Mouse (Mus musculus) CH12.LX (cell line): ENCODE results near the gene Arhgef10l. TPM values are rescaled to one million over a fixed set of nuclear protein-coding genes. Genes with fewer than 3 reads are reported as not detected.

ENCODE experiments used
- DNase-seq: peaks from one replicate; pipeline ENCODE4 v3.0.0-alpha.2; 2013; ENCODE audit errors: extremely low read depth
- H3K27ac ChIP-seq: 2 replicates; pipeline ENCODE4 v1.5.1; 2012; ENCODE audit warnings: low read depth, mild to moderate bottlenecking, control low read depth, moderate library complexity; ENCODE audit not compliant: insufficient read depth
- H3K27me3 ChIP-seq: replicated peaks from 2 replicates; pipeline ENCODE3; 2012; ENCODE audit warnings: inconsistent platforms
- H3K36me3 ChIP-seq, 2 experiments: replicated peaks in 1 of 2; 2 replicates each; pipeline versions ENCODE3 to v1.6.1; 2012; ENCODE audit warnings: inconsistent platforms in 1 of 2, low read length in 1 of 2, mild to moderate bottlenecking in 1 of 2, mixed read lengths in 1 of 2, moderate library complexity in 1 of 2; ENCODE audit not compliant: control insufficient read depth in 1 of 2, insufficient read depth in 1 of 2
- H3K4me1 ChIP-seq, 2 experiments: 2 replicates each; pipeline ENCODE4 v1.6.1; 2012; ENCODE audit warnings: inconsistent platforms in 1 of 2, moderate library complexity in 1 of 2; ENCODE audit not compliant: insufficient read depth in 2 of 2, control insufficient read depth in 1 of 2
- H3K4me2 ChIP-seq: 2 replicates; pipeline ENCODE4 v1.6.1; 2012; ENCODE audit warnings: low read depth, mild to moderate bottlenecking, control low read depth; ENCODE audit not compliant: poor library complexity, insufficient read depth, severe bottlenecking
- H3K4me3 ChIP-seq, 3 experiments: fragments of 150-350 bp in 1 of 3; sonication (generic) in 1 of 3; replicated peaks in 1 of 3; 2 replicates each; pipeline versions ENCODE3 to v1.5.1; 2011 to 2012; ENCODE audit warnings: low read depth in 2 of 3, low read length in 2 of 3, mild to moderate bottlenecking in 2 of 3, moderate library complexity in 2 of 3, control low read depth in 1 of 3, improper control_type of control experiment in 1 of 3, inconsistent platforms in 1 of 3, mixed read lengths in 1 of 3; ENCODE audit not compliant: poor library complexity in 1 of 3
- H3K79me2 ChIP-seq: replicated peaks from 2 replicates; pipeline ENCODE4 v1.6.1; 2012; ENCODE audit warnings: mild to moderate bottlenecking, moderate library complexity; ENCODE audit not compliant: control insufficient read depth, poor library complexity, insufficient read depth, severe bottlenecking; ENCODE audit errors: extremely low read depth
- H3K9ac ChIP-seq: 2 replicates; pipeline ENCODE4 v1.6.1; 2012; ENCODE audit warnings: low read depth, mild to moderate bottlenecking, control low read depth, moderate library complexity; ENCODE audit not compliant: insufficient read depth
- H3K9me3 ChIP-seq: replicated peaks from 2 replicates; pipeline ENCODE3; 2012; ENCODE audit warnings: low read length, inconsistent platforms, mixed read lengths
- CHD1 ChIP-seq: IDR thresholded peaks from 2 replicates; pipeline ENCODE4 v1.6.1; 2012; ENCODE audit warnings: low read depth, low read length, improper control_type of control experiment, inconsistent platforms
- CHD2 ChIP-seq: IDR thresholded peaks from 2 replicates; pipeline ENCODE4 v1.6.1; 2011; ENCODE audit warnings: low read length, improper control_type of control experiment
- CTCF ChIP-seq, 2 experiments: IDR thresholded peaks in 1 of 2; conservative IDR thresholded peaks in 1 of 2; 2 replicates each; pipeline ENCODE4 v1.5.1; 2011 to 2012; ENCODE audit warnings: low read depth in 2 of 2, low read length in 2 of 2, improper control_type of control experiment in 1 of 2, inconsistent platforms in 1 of 2, mild to moderate bottlenecking in 1 of 2, moderate library complexity in 1 of 2
- ELF1 ChIP-seq: IDR thresholded peaks from 2 replicates; pipeline ENCODE4 v1.6.1; 2014; ENCODE audit warnings: low read depth, mild to moderate bottlenecking, inconsistent platforms, low read length, improper control_type of control experiment
- ETS1 ChIP-seq: conservative IDR thresholded peaks from 2 replicates; pipeline ENCODE4 v1.6.1; 2012; ENCODE audit warnings: low read depth, mild to moderate bottlenecking, inconsistent platforms, low read length, improper control_type of control experiment, moderate library complexity
- JUN ChIP-seq: IDR thresholded peaks from 2 replicates; pipeline ENCODE4 v1.6.1; 2011; ENCODE audit warnings: low read depth, mild to moderate bottlenecking, low read length, improper control_type of control experiment, moderate library complexity; ENCODE audit not compliant: insufficient read depth
- KAT2A ChIP-seq: IDR thresholded peaks from 2 replicates; pipeline ENCODE4 v1.6.1; 2012; ENCODE audit warnings: low read length, improper control_type of control experiment, inconsistent platforms; ENCODE audit not compliant: insufficient replicate concordance
- MAFK ChIP-seq: IDR thresholded peaks from 2 replicates; pipeline ENCODE4 v1.6.1; 2011; ENCODE audit warnings: low read length, improper control_type of control experiment; ENCODE audit not compliant: insufficient replicate concordance
- MEF2A ChIP-seq: IDR thresholded peaks from 2 replicates; pipeline ENCODE4 v1.6.1; 2014; ENCODE audit warnings: low read depth, mild to moderate bottlenecking, inconsistent platforms, low read length, improper control_type of control experiment, borderline replicate concordance
- MYC ChIP-seq: IDR thresholded peaks from 2 replicates; pipeline ENCODE4 v1.6.1; 2011; ENCODE audit warnings: low read depth, mild to moderate bottlenecking, improper control_type of control experiment, low read length
- PAX5 ChIP-seq: IDR thresholded peaks from 2 replicates; pipeline ENCODE4 v1.6.1; 2012; ENCODE audit warnings: low read length, inconsistent platforms, mixed read lengths
- POLR2A ChIP-seq: IDR thresholded peaks from 2 replicates; pipeline ENCODE4 v1.6.1; 2011; ENCODE audit warnings: low read depth, mild to moderate bottlenecking, improper control_type of control experiment, low read length
- POLR2AphosphoS2 ChIP-seq: IDR thresholded peaks from 2 replicates; pipeline ENCODE4 v1.6.1; 2011; ENCODE audit warnings: low read depth, low read length, improper control_type of control experiment
- RAD21 ChIP-seq: IDR thresholded peaks from 2 replicates; pipeline ENCODE4 v1.6.1; 2011; ENCODE audit warnings: low read depth, mild to moderate bottlenecking, low read length, improper control_type of control experiment, moderate library complexity
- SMC3 ChIP-seq: IDR thresholded peaks from 2 replicates; pipeline ENCODE4 v1.6.1; 2011; ENCODE audit warnings: low read depth, low read length, improper control_type of control experiment
- TBP ChIP-seq: conservative IDR thresholded peaks from 2 replicates; pipeline ENCODE4 v1.6.1; 2011; ENCODE audit warnings: low read depth, low read length, improper control_type of control experiment
- UBTF ChIP-seq: IDR thresholded peaks from 2 replicates; pipeline ENCODE4 v1.6.1; 2012; ENCODE audit warnings: low read depth, mild to moderate bottlenecking, inconsistent platforms, low read length, improper control_type of control experiment, moderate library complexity
- USF1 ChIP-seq: IDR thresholded peaks from 2 replicates; pipeline ENCODE4 v1.6.1; 2014; ENCODE audit warnings: low read depth, mild to moderate bottlenecking, inconsistent platforms, low read length, improper control_type of control experiment
- ZKSCAN1 ChIP-seq: IDR thresholded peaks from 2 replicates; pipeline ENCODE4 v1.6.1; 2012; ENCODE audit warnings: low read depth, inconsistent platforms, low read length, improper control_type of control experiment, borderline replicate concordance
- dilution Hi-C: fragments of 300-500 bp; cut with MboI; formaldehyde crosslinking; loops from 2 replicates; pipeline ENCODE4 v1.14.3; 2020; ENCODE audit warnings: low sequenced_read_pairs; ENCODE audit not compliant: extremely low pct_unique_long_range_greater_than_20kb, extremely low pct_ligation_motif_present
- in situ Hi-C: fragments of 300-500 bp; cut with MboI; formaldehyde crosslinking; loops from 3 replicates; pipeline ENCODE4 v1.14.3; 2019; ENCODE audit warnings: low sequenced_read_pairs, low pct_ligation_motif_present, low pct_unique_long_range_greater_than_20kb, mixed read lengths
- polyA plus RNA-seq: library from polyadenylated mRNA; unstranded; fragments of >175 nt; gene quantifications from 2 replicates; pipeline ENCODE4 v1.2.1, GENCODE M21; 2012; ENCODE audit warnings: low read depth; ENCODE audit not compliant: insufficient read length
- total RNA-seq, 2 experiments: library from RNA; depleted of rRNA; stranded (reverse); fragments of 300-350 nt in 1 of 2; fragments of >200 nt in 1 of 2; gene quantifications; 2 replicates each; pipeline ENCODE4 v1.2.3; 2012 to 2014

Arhgef10l gene
- total and polyA plus RNA-seq, 3 experiments, result 4.5 to 15.8 (median 10.2) TPM

- no peak overlapping the region for H3K27ac ChIP-seq
- in situ Hi-C loops (no loop called here), dilution Hi-C loops (no loop called here)
- peaks cover 41% of the 10 kb centered on the region for H3K27me3 ChIP-seq
- no peaks in the 10 kb centered on the region for H3K79me2 ChIP-seq
- peaks cover 6% of the 10 kb centered on the region for H3K9me3 ChIP-seq
- H3K4me1 ChIP-seq, result no peaks in the 10 kb centered on the region
- no peaks in the 10 kb centered on the region for H3K36me3 ChIP-seq
- H3K4me3 ChIP-seq, result no peak overlapping the region
- no peak for DNase-seq
- peak; percentile 39 for TF ChIP-seq RAD21
- TF ChIP-seq TBP, result no peak
- no peak for TF ChIP-seq CHD1
- TF ChIP-seq JUN, result no peak
- TF ChIP-seq ZKSCAN1, result no peak
- TF ChIP-seq MAFK, result no peak
- TF ChIP-seq ELF1, result no peak
- TF ChIP-seq MYC, result no peak
- no peak for TF ChIP-seq ETS1
- TF ChIP-seq POLR2AphosphoS2, result no peak
- no peak for TF ChIP-seq UBTF
- peak in 1 of 2 experiments; percentile 53; a peak in 2 of 4 replicates for TF ChIP-seq CTCF (conservative IDR thresholded peaks at IDR 0.05 in 1 of 2, IDR thresholded peaks at IDR 0.05 in 1 of 2; ENCODE audit: low read depth in 2 of 2, low read length in 2 of 2)
- no peak for TF ChIP-seq USF1
- TF ChIP-seq PAX5, result no peak
- no peak for TF ChIP-seq POLR2A
- TF ChIP-seq MEF2A, result no peak
- TF ChIP-seq KAT2A, result no peak
- peak; percentile 45 for TF ChIP-seq SMC3
- TF ChIP-seq CHD2, result no peak
- no peak overlapping the region for H3K4me2 ChIP-seq
- H3K9ac ChIP-seq, result no peak overlapping the region
Observed at GRCm38 (mm10) chr4:140491555-140491954, 174.3 kb downstream of the Arhgef10l start.

- DNase-seq, result no peak
- no peaks in the 10 kb centered on the region for H3K9me3 ChIP-seq
Observed at GRCm38 (mm10) chr4:140485442-140485841, 180.4 kb downstream of the Arhgef10l start.

More at GRCm38 (mm10) chr4:140485442-140485841, 180.4 kb downstream of the Arhgef10l start:
- TF ChIP-seq ELF1, result no peak
- no peak for TF ChIP-seq MAFK
- Histone ChIP-seq H3K79me2 (no peaks in the 10 kb centered on the region), H3K4me1 (no peaks in the 10 kb centered on the region), H3K4me3 (no peak overlapping the region), H3K9ac (no peak overlapping the region), H3K4me2 (no peak overlapping the region), H3K27me3 (peaks cover 43% of the 10 kb centered on the region), H3K36me3 (no peaks in the 10 kb centered on the region), H3K27ac (no peak overlapping the region)
- in situ Hi-C loops, result no loop called here
- dilution Hi-C loops, result no loop called here
